9 mouse cellular contexts compared by ENCODE assay signal in the genomic region with DNA sequence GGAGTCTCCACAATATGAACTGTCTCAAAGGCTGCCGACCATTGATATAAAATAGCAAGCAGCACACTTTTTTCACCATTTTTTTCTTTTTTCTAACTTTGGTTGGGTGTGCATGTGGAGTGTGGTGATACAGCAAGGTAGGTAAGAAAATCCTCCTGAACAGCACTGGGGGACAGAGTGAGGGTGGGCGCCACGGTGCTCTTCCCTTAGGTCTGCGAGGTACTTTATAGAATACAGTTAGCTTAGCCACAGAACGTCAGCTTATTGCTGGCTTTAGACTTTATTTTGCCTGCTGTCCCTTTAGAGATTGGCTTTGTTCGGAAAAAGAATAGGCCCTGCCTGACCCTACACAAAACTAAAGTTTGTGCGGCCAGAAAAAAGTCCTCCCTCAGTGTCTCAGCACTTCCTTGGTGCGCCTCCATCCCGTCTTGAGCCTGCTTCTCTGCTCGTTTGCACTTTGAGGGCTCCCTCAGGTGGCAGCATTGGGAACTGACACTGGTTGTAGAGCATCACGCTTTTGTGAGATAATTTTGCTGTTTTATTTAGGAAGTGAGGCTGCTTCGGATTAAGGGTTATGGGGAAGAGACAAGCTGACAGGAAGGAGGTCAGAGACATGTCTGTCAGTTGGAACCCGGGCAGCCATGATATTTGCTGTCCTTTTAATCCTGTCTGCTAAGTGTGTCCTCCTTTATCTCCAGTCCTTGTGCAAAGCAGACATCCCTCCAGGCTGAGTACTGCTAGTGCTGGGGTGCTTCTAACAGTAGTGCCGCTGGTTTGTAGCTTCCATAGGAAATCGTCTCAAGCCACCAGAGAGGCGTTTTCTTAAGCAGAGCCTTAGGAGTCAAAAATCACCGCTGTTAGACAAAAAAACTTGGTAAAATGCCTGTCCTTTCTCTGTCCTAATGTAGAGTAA. TPM values are rescaled to one million over a fixed set of nuclear protein-coding genes. Genes with fewer than 3 reads are reported as not detected.
DNase-seq lines count a peak whose midpoint lies in the region; ATAC-seq lines count a peak whose summit lies in the region.
"Had no signal": no experiment of that assay in that cellular context is flagged by ENCODE, and none has a peak within 500 bp of the region (broad histone marks: within the 10 kb centered on the region; RNA-seq: fewer than 3 reads in every experiment).

No protein-coding gene starts in this region.

- WGBS in hindbrain, embryonic 10.5 days: 43% methylated on average over 17 of the region's 17 CpGs
- 40% methylated on average over 17 of the region's 17 CpGs for WGBS in hindbrain, embryonic 12.5 days
- WGBS in limb, embryonic 10.5 days: 42% methylated on average over 17 of the region's 17 CpGs

- H3K4me3 ChIP-seq in hindbrain, embryonic 10.5 days: no peak overlapping the region
- no peak overlapping the region for H3K4me3 ChIP-seq in hindbrain, embryonic 12.5 days
- H3K4me3 ChIP-seq in limb, embryonic 10.5 days: no peak overlapping the region
- H3K4me3 ChIP-seq: stomach, embryonic 15.5 days had no signal

- no peaks in the 10 kb centered on the region for H3K9me3 ChIP-seq in hindbrain, embryonic 10.5 days
- H3K9me3 ChIP-seq in hindbrain, embryonic 12.5 days (replicated peaks): no peaks in the 10 kb centered on the region
- no peaks in the 10 kb centered on the region for H3K9me3 ChIP-seq in limb, embryonic 10.5 days (replicated peaks)
- H3K9me3 ChIP-seq: stomach, embryonic 15.5 days had no signal

- no peak for ATAC-seq in hindbrain, embryonic 12.5 days (ENCODE audit: low FRiP score)
- ATAC-seq in inflammation-experienced regulatory T-cells, adult 6 months: peak; percentile 90

- H3K27me3 ChIP-seq in hindbrain, embryonic 10.5 days (ENCODE audit: insufficient read depth, poor library complexity, severe bottlenecking): no peaks in the 10 kb centered on the region
- H3K27me3 ChIP-seq in hindbrain, embryonic 12.5 days: no peaks in the 10 kb centered on the region
- no peaks in the 10 kb centered on the region for H3K27me3 ChIP-seq in limb, embryonic 10.5 days (ENCODE audit: low read depth, poor library complexity, severe bottlenecking)
- H3K27me3 ChIP-seq: stomach, embryonic 15.5 days had no signal

- no peak overlapping the region for H3K4me2 ChIP-seq in hindbrain, embryonic 12.5 days (replicated peaks)
- H3K4me2 ChIP-seq: stomach, embryonic 15.5 days had no signal

- DNase-seq in hindbrain, embryonic 10.5 days (ENCODE audit: low spot score): peak; percentile 82
- DNase-seq in cerebellum, postnatal 14 days: peak; percentile 87 to 93
- peak; percentile 76 to 78 for DNase-seq in frontal cortex, postnatal 25 days (ENCODE audit: low spot score in 2 of 2)
- DNase-seq in limb, embryonic 10.5 days (ENCODE audit: low spot score): peak; percentile 89
- DNase-seq in monocyte, adult 2 months (ENCODE audit: low read depth in 1 of 2, low spot score in 2 of 2): peak; percentile 38 to 71
- peak; percentile 89 to 94 for DNase-seq in spleen, postnatal 10 days (ENCODE audit: low spot score in 2 of 2)

- H3K4me1 ChIP-seq in hindbrain, embryonic 10.5 days (replicated peaks): no peaks in the 10 kb centered on the region
- no peaks in the 10 kb centered on the region for H3K4me1 ChIP-seq in hindbrain, embryonic 12.5 days
- H3K4me1 ChIP-seq in limb, embryonic 10.5 days: 0 out of 2 replicates have a peak, but pooled peaks cover 4% of the 10 kb centered on the region
- H3K4me1 ChIP-seq: stomach, embryonic 15.5 days had no signal

- H3K36me3 ChIP-seq in hindbrain, embryonic 10.5 days: peaks cover 27% of the 10 kb centered on the region
- H3K36me3 ChIP-seq in hindbrain, embryonic 12.5 days: 0 out of 2 replicates have a peak, but pooled peaks cover 3% of the 10 kb centered on the region
- peaks cover 17% of the 10 kb centered on the region for H3K36me3 ChIP-seq in limb, embryonic 10.5 days
- H3K36me3 ChIP-seq: stomach, embryonic 15.5 days had no signal

- H3K9ac ChIP-seq in hindbrain, embryonic 12.5 days: no peak overlapping the region
- H3K9ac ChIP-seq: stomach, embryonic 15.5 days had no signal

- H3K27ac ChIP-seq in hindbrain, embryonic 10.5 days: no peak overlapping the region
- H3K27ac ChIP-seq in hindbrain, embryonic 12.5 days: no peak overlapping the region
- no peak overlapping the region for H3K27ac ChIP-seq in limb, embryonic 10.5 days
- H3K27ac ChIP-seq: stomach, embryonic 15.5 days had no signal

RNA-seq across cellular contexts. Expression of a gene that starts 17.3 kb away (rescaled TPM):
- polyA plus RNA-seq in hindbrain, embryonic 10.5 days (2016; fragmentation: Nextera tagmentation; extraction: Ambion mirVana): 17.5 and 20.2 TPM in 2 replicates
- polyA plus RNA-seq in hindbrain, embryonic 12.5 days (2016; fragmentation: Nextera tagmentation; extraction: Ambion mirVana): 15.9 and 18.0 TPM in 2 replicates
- 10 to 100 TPM; 11.9 to 14.4 (median 12.2) TPM for polyA plus RNA-seq in inflammation-experienced regulatory T-cells, adult 6 months (2017; shearing (Covaris generic))
- polyA plus RNA-seq in limb, embryonic 10.5 days (2016; fragmentation: Nextera tagmentation; extraction: Ambion mirVana): 21.7 and 24.7 TPM in 2 replicates

RNA-seq across cellular contexts. Expression of a gene that starts 17.4 kb away (rescaled TPM):
- polyA plus RNA-seq in hindbrain, embryonic 10.5 days (2016; fragmentation: Nextera tagmentation; extraction: Ambion mirVana): 24.8 and 27.9 TPM in 2 replicates
- polyA plus RNA-seq in hindbrain, embryonic 12.5 days (2016; fragmentation: Nextera tagmentation; extraction: Ambion mirVana): 22.7 and 24.1 TPM in 2 replicates
- 10 to 100 TPM; 20.8 to 24.3 (median 22.8) TPM for polyA plus RNA-seq in inflammation-experienced regulatory T-cells, adult 6 months (2017; shearing (Covaris generic))
- polyA plus RNA-seq in limb, embryonic 10.5 days (2016; fragmentation: Nextera tagmentation; extraction: Ambion mirVana): 29.7 and 33.1 TPM in 2 replicates
